Mouse (Mus musculus): ENCODE measurements around the gene Soat2. TPM values are rescaled to one million over a fixed set of nuclear protein-coding genes. Genes with fewer than 3 reads are reported as not detected.
A peak's percentile ranks its signal among the peaks of the same experiment; 100 is the strongest.

The Soat2 gene
- polyA plus RNA-seq (2015; fragmentation: Nextera tagmentation; extraction: Ambion mirVana) = 31.0 and 31.3 TPM in 2 replicates

DNA sequence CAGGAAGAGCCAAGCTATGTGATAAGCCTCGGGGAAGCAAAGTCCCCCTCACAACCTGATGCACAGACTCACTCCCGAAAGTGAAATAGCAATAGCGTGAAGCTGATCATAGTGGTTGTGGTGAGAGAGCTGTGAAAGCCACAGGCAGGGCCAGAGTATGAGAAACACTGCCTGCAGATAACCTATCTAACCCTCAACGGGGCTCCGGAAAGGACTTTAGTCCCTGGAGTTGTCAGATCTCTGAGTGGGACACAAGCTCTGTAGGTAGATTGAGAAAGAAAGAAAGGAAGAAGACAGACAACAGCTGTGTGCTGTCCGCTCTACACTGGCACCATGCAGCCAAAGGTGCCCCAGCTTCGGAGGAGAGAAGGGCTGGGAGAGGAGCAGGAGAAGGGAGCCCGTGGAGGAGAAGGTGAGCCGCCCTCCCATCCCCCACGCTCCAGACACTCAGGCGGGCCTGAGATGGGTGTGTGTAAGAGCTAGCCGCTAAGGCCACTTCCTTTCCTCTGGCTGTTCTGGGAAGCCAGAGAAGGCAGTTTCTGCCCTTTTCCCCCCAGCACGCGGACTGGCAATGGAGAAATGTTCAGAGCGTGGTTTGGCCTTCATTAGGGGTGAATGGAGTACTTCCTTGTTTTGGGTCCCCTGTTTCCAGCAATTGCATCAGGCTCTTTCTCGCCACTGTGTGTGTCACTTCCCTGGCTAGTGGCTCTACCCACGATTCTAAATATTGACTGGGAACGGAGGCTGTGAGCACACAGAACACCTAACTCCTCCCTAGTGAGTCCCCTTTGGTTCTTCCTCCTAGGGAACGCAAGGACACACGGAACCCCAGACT lies at the start of gene Soat2:
Gene Soat2 (plus strand): TSS at position 226 of the 835 bp plus-strand sequence.
- ATAC-seq (ENCODE audit: low read depth) (peak; percentile 81), DNase-seq (peak; percentile 53)
- H3K36me3 ChIP-seq = peaks cover 22% of the 10 kb centered on the region
- peaks cover 57% of the 10 kb centered on the region for H3K4me1 ChIP-seq (replicated peaks)
- H3K27ac ChIP-seq = peak within 1 kb of the TSS; percentile 87
- 5% methylated on average over 20 of the region's 20 CpGs for WGBS (ENCODE audit: insufficient replicate concordance)
- H3K4me3 ChIP-seq (replicated peaks) = peak within 1 kb of the TSS; percentile 61
- peak within 1 kb of the TSS; percentile 71 for H3K9ac ChIP-seq
- peak within 1 kb of the TSS; percentile 71 for H3K4me2 ChIP-seq
- H3K27me3 ChIP-seq = peaks cover 8% of the 10 kb centered on the region
- H3K9me3 ChIP-seq (replicated peaks) = no peaks in the 10 kb centered on the region

GRCm38 (mm10) chr15:102100996-102101671 lies 49.2 kb upstream of the Soat2 start:
- no peak for ATAC-seq (ENCODE audit: low read depth)
- Histone ChIP-seq H3K4me1 (replicated peaks) (peaks cover 86% of the 10 kb centered on the region), H3K4me3 (replicated peaks) (peak overlapping the region; percentile 63), H3K4me2 (peak overlapping the region; percentile 92), H3K9ac (peak overlapping the region; percentile 69; the same call in 1 of the 2 replicates), H3K9me3 (replicated peaks) (no peaks in the 10 kb centered on the region), H3K27ac (peak overlapping the region; percentile 77), H3K27me3 (peaks cover 63% of the 10 kb centered on the region), H3K36me3 (peaks cover 20% of the 10 kb centered on the region)
- 36% methylated on average over 10 of the region's 10 CpGs for WGBS (ENCODE audit: insufficient replicate concordance)
- DNase-seq = no peak

DNA sequence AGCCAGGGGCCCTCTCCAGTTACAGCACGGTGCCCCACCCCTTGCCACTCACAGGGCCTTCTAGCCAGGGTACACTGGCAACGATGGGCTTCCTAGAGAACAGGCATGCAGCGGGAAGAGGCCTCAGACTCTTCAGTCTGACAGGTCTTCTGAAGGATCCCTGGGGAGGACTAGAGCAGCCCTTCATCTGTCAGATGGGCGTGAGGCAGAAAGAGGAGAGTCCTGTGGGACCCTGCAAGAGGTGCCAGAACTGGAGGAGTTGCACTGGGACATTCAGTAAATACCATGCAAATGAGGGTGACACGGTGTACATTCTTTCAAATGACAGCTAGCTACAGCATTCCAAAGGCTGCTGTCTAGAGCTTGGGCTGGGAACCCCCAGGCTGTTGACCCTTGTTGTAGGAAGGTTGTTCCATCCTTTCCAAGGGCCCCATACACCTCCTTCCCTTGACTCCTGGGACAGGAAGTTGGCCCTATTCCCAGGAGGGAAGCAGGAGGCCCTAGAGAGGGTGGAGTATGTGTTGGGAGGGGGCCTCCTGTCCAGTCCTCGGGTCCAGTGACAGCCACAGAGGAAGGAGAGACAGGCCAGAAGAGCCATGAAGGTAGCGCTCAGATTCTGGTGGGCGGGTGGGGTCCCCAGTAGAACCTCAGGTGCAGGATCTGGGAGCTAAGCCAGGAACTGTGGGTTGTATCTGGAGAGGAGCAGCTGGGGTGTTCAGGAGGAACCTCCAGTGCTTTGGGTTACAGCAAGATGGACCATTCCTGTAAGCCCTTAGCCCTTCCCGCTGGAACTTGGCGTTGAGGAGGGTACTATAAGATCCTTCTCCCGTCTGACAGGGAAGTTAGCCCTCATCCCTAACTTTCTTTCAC lies 48.4 kb upstream of the Soat2 start:
- peak overlapping the region; percentile 92 for H3K4me2 ChIP-seq
- H3K9me3 ChIP-seq (replicated peaks) = no peaks in the 10 kb centered on the region
- H3K36me3 ChIP-seq = peaks cover 13% of the 10 kb centered on the region
- H3K9ac ChIP-seq = peak overlapping the region; percentile 23; the same call in 1 of the 2 replicates
- WGBS (ENCODE audit: insufficient replicate concordance) = 39% methylated on average over 11 of the region's 11 CpGs
- peaks cover 70% of the 10 kb centered on the region for H3K27me3 ChIP-seq
- DNase-seq (no peak), ATAC-seq (ENCODE audit: low read depth) (no peak)
- peak overlapping the region; percentile 63 for H3K4me3 ChIP-seq (replicated peaks)
- peaks cover 88% of the 10 kb centered on the region for H3K4me1 ChIP-seq (replicated peaks)
- H3K27ac ChIP-seq = peak overlapping the region; percentile 77

- peak overlapping the region; percentile 76 for H3K27ac ChIP-seq
- no peaks in the 10 kb centered on the region for H3K9me3 ChIP-seq (replicated peaks)
- no peak for DNase-seq
- H3K4me1 ChIP-seq (replicated peaks) = peaks cover 90% of the 10 kb centered on the region
- H3K27me3 ChIP-seq = peaks cover 73% of the 10 kb centered on the region
- 33% methylated on average over 6 of the region's 6 CpGs for WGBS (ENCODE audit: insufficient replicate concordance)
- peaks cover 7% of the 10 kb centered on the region for H3K36me3 ChIP-seq
- ATAC-seq (ENCODE audit: low read depth) = no peak
- H3K4me2 ChIP-seq = peak overlapping the region; percentile 42
- peak overlapping the region; percentile 57 for H3K9ac ChIP-seq
- peak overlapping the region; percentile 40 for H3K4me3 ChIP-seq (replicated peaks)
Observed at GRCm38 (mm10) chr15:102102548-102103121, 47.7 kb upstream of the Soat2 start.

- no peak for ATAC-seq (ENCODE audit: low read depth)
- peak overlapping the region; percentile 42 for H3K4me2 ChIP-seq
- 18% methylated on average over 14 of the region's 14 CpGs for WGBS (ENCODE audit: insufficient replicate concordance)
- H3K4me3 ChIP-seq (replicated peaks) = peak overlapping the region; percentile 40
- no peak for DNase-seq
- peak overlapping the region; percentile 57 for H3K9ac ChIP-seq
- H3K36me3 ChIP-seq = no peaks in the 10 kb centered on the region; the same call in 1 of the 2 replicates
- H3K27ac ChIP-seq = peak overlapping the region; percentile 76
- peaks cover 73% of the 10 kb centered on the region for H3K27me3 ChIP-seq
- no peaks in the 10 kb centered on the region for H3K9me3 ChIP-seq (replicated peaks)
- H3K4me1 ChIP-seq (replicated peaks) = peaks cover 88% of the 10 kb centered on the region
Observed at GRCm38 (mm10) chr15:102103371-102103946, 46.9 kb upstream of the Soat2 start.

- H3K36me3 ChIP-seq = no peaks in the 10 kb centered on the region; the same call in 1 of the 2 replicates
- H3K4me3 ChIP-seq (replicated peaks) = peak overlapping the region; percentile 40
- DNase-seq (no peak), ATAC-seq (ENCODE audit: low read depth) (no peak)
- peaks cover 73% of the 10 kb centered on the region for H3K27me3 ChIP-seq
- H3K9me3 ChIP-seq (replicated peaks) = no peaks in the 10 kb centered on the region
- peak overlapping the region; percentile 42 for H3K4me2 ChIP-seq
- 41% methylated on average over 12 of the region's 12 CpGs for WGBS (ENCODE audit: insufficient replicate concordance)
- no peak overlapping the region for H3K9ac ChIP-seq
- H3K4me1 ChIP-seq (replicated peaks) = peaks cover 92% of the 10 kb centered on the region
- no peak overlapping the region for H3K27ac ChIP-seq
Observed at GRCm38 (mm10) chr15:102103947-102104555, 46.3 kb upstream of the Soat2 start.

GRCm38 (mm10) chr15:102105360-102105759 lies 45.0 kb upstream of the Soat2 start:
- DNase-seq = no peak
- H3K36me3 ChIP-seq = no peaks in the 10 kb centered on the region; the same call in 1 of the 2 replicates
- H3K9me3 ChIP-seq (replicated peaks) = no peaks in the 10 kb centered on the region
- no peak overlapping the region for H3K27ac ChIP-seq
- peaks cover 79% of the 10 kb centered on the region for H3K4me1 ChIP-seq (replicated peaks)
- 46% methylated on average over 5 of the region's 5 CpGs for WGBS (ENCODE audit: insufficient replicate concordance)
- no peak for ATAC-seq (ENCODE audit: low read depth)
- no peak overlapping the region for H3K4me3 ChIP-seq (replicated peaks)
- H3K4me2 ChIP-seq = no peak overlapping the region
- no peak overlapping the region for H3K9ac ChIP-seq
- peaks cover 67% of the 10 kb centered on the region for H3K27me3 ChIP-seq

- DNase-seq (no peak), ATAC-seq (ENCODE audit: low read depth) (no peak)
- Histone ChIP-seq H3K4me2 (peak overlapping the region; percentile 66), H3K9ac (no peak overlapping the region), H3K4me3 (replicated peaks) (no peak overlapping the region), H3K9me3 (replicated peaks) (no peaks in the 10 kb centered on the region), H3K27ac (no peak overlapping the region), H3K36me3 (peaks cover 2% of the 10 kb centered on the region; the same call in 1 of the 2 replicates), H3K4me1 (replicated peaks) (peaks cover 72% of the 10 kb centered on the region), H3K27me3 (peaks cover 60% of the 10 kb centered on the region)
- 25% methylated on average over 18 of the region's 18 CpGs for WGBS (ENCODE audit: insufficient replicate concordance)
Observed at GRCm38 (mm10) chr15:102105764-102106730, 44.3 kb upstream of the Soat2 start.

GRCm38 (mm10) chr15:102106754-102107456 lies 43.4 kb upstream of the Soat2 start:
- Histone ChIP-seq H3K27ac (no peak overlapping the region), H3K4me2 (peak overlapping the region; percentile 66), H3K9me3 (replicated peaks) (no peaks in the 10 kb centered on the region), H3K4me1 (replicated peaks) (peaks cover 63% of the 10 kb centered on the region), H3K36me3 (peaks cover 2% of the 10 kb centered on the region; the same call in 1 of the 2 replicates), H3K9ac (peak overlapping the region; percentile 31; the same call in 1 of the 2 replicates), H3K4me3 (replicated peaks) (peak overlapping the region; percentile 39), H3K27me3 (peaks cover 51% of the 10 kb centered on the region)
- WGBS (ENCODE audit: insufficient replicate concordance) = 29% methylated on average over 38 of the region's 38 CpGs
- DNase-seq = no peak
- no peak for ATAC-seq (ENCODE audit: low read depth)
